Mouse (Mus musculus) stomach, postnatal 0 days (tissue): ENCODE data around the gene Harbi1. TPM values are rescaled to one million over a fixed set of nuclear protein-coding genes. Genes with fewer than 3 reads are reported as not detected.

Experiments used
- ATAC-seq: fragments of 200-750 bp; cut with Nextera tagmentation; 2 replicates; pipeline ENCODE4 v1.8.0; 2017; ENCODE audit not compliant: low FRiP score, low TSS enrichment
- DNase-seq: peaks from one replicate; pipeline ENCODE4 v3.0.0-alpha.2; 2016; ENCODE audit warnings: low spot score
- H3K27ac ChIP-seq: fragments of 300-500 bp; sonication (generic); replicated peaks from 2 replicates; pipeline ENCODE4 v1.5.1; 2014; ENCODE audit warnings: mild to moderate bottlenecking, control low read depth
- H3K27me3 ChIP-seq: fragments of 300-500 bp; sonication (generic); 2 replicates; pipeline ENCODE4 v1.6.1; 2014; ENCODE audit warnings: low read length; ENCODE audit not compliant: control insufficient read depth, insufficient read depth
- H3K36me3 ChIP-seq: fragments of 300-500 bp; sonication (generic); 2 replicates; pipeline ENCODE4 v1.6.1; 2014; ENCODE audit warnings: low read length, mixed read lengths; ENCODE audit not compliant: control insufficient read depth, insufficient read depth
- H3K4me1 ChIP-seq: fragments of 300-500 bp; sonication (generic); replicated peaks from 2 replicates; pipeline ENCODE4 v1.6.1; 2014; ENCODE audit warnings: antibody characterized with exemption; ENCODE audit not compliant: control insufficient read depth, insufficient read depth
- H3K4me2 ChIP-seq: fragments of 300-500 bp; sonication (generic); replicated peaks from 2 replicates; pipeline ENCODE4 v1.6.1; 2014; ENCODE audit warnings: low read depth, mild to moderate bottlenecking, control low read depth, moderate library complexity
- H3K4me3 ChIP-seq: fragments of 300-500 bp; sonication (generic); 2 replicates; pipeline ENCODE4 v1.5.1; 2014; ENCODE audit warnings: low read depth, low read length, control low read depth
- H3K9ac ChIP-seq: fragments of 300-500 bp; sonication (generic); 2 replicates; pipeline ENCODE4 v1.6.1; 2014; ENCODE audit warnings: mild to moderate bottlenecking, low read length, control low read depth, mixed read lengths
- H3K9me3 ChIP-seq: fragments of 300-500 bp; sonication (generic); 2 replicates; pipeline ENCODE4 v1.6.1; 2016; ENCODE audit warnings: low read length; ENCODE audit not compliant: control insufficient read depth
- CTCF ChIP-seq: IDR thresholded peaks from 2 replicates; pipeline ENCODE4 v1.5.1; 2016; ENCODE audit warnings: antibody characterized with exemption, low read depth, mild to moderate bottlenecking, moderate library complexity
- EP300 ChIP-seq: optimal IDR thresholded peaks from 2 replicates; pipeline ENCODE3; 2016; ENCODE audit warnings: antibody characterized with exemption
- WGBS: fragments of 180-500 bp; shearing (Covaris S2); extraction: QIAGEN DNeasy Blood & Tissue Kit; methylation state at CpG from one replicate; pipeline ENCODE4 v1.1.7; 2014; 5-methylcytosine and 5-hydroxymethylcytosine counted together
- polyA plus RNA-seq: library from polyadenylated mRNA; unstranded; fragments of >200 nt; fragmentation: Nextera tagmentation; extraction: Ambion mirVana; gene quantifications from 2 replicates; pipeline ENCODE4 v1.2.1, GENCODE M21; 2015

Gene Harbi1
- polyA plus RNA-seq, 1 experiment from 2014 or later = 10.5 TPM

GRCm38 (mm10) chr2:91670038-91670437 lies 40.6 kb upstream of the Harbi1 start:
- Histone ChIP-seq H3K9ac (no peak overlapping the region), H3K27ac (no peak overlapping the region), H3K36me3 (peaks cover 41% of the 10 kb centered on the region), H3K27me3 (no peaks in the 10 kb centered on the region), H3K9me3 (no peaks in the 10 kb centered on the region), H3K4me3 (no peak overlapping the region), H3K4me2 (no peak overlapping the region), H3K4me1 (no peaks in the 10 kb centered on the region)
- no peak for TF ChIP-seq CTCF
- no peak for TF ChIP-seq EP300
- WGBS = 79% methylated on average over 6 of the region's 6 CpGs
- DNase-seq = no peak
- no peak for ATAC-seq

- H3K27ac ChIP-seq = no peak overlapping the region
Observed at GRCm38 (mm10) chr2:91673587-91673986, 37.1 kb upstream of the Harbi1 start.

GRCm38 (mm10) chr2:91674895-91675294 lies 35.8 kb upstream of the Harbi1 start:
- Histone ChIP-seq H3K27ac (no peak overlapping the region), H3K36me3 (peaks cover 38% of the 10 kb centered on the region), H3K9me3 (no peaks in the 10 kb centered on the region), H3K4me1 (no peaks in the 10 kb centered on the region), H3K4me3 (no peak overlapping the region), H3K4me2 (no peak overlapping the region), H3K27me3 (no peaks in the 10 kb centered on the region), H3K9ac (no peak overlapping the region)
- DNase-seq = no peak
- peak; percentile 5; the same call in 1 of the 2 replicates for TF ChIP-seq CTCF
- TF ChIP-seq EP300 = no peak
- WGBS = 89% methylated on average over 5 of the region's 5 CpGs
- ATAC-seq = no peak

More at GRCm38 (mm10) chr2:91673587-91673986, 37.1 kb upstream of the Harbi1 start:
- no peaks in the 10 kb centered on the region for H3K27me3 ChIP-seq
- 93% methylated on average over 2 of the region's 2 CpGs for WGBS
- no peaks in the 10 kb centered on the region for H3K4me1 ChIP-seq
- DNase-seq = no peak
- no peak overlapping the region for H3K9ac ChIP-seq
- no peak overlapping the region for H3K4me3 ChIP-seq
- no peak overlapping the region for H3K4me2 ChIP-seq
- TF ChIP-seq CTCF (no peak), EP300 (no peak)
- peaks cover 47% of the 10 kb centered on the region for H3K36me3 ChIP-seq
- ATAC-seq = no peak
- no peaks in the 10 kb centered on the region for H3K9me3 ChIP-seq

GRCm38 (mm10) chr2:91676420-91676819 lies 34.2 kb upstream of the Harbi1 start:
- H3K9me3 ChIP-seq = no peaks in the 10 kb centered on the region
- peaks cover 30% of the 10 kb centered on the region for H3K36me3 ChIP-seq
- H3K9ac ChIP-seq = no peak overlapping the region
- no peak overlapping the region for H3K27ac ChIP-seq
- WGBS = 77% methylated on average over 2 of the region's 2 CpGs
- no peak overlapping the region for H3K4me3 ChIP-seq
- no peak overlapping the region for H3K4me2 ChIP-seq
- ATAC-seq = no peak
- no peak for TF ChIP-seq CTCF
- TF ChIP-seq EP300 = no peak
- H3K27me3 ChIP-seq = no peaks in the 10 kb centered on the region
- H3K4me1 ChIP-seq = no peaks in the 10 kb centered on the region
- no peak for DNase-seq

GRCm38 (mm10) chr2:91676961-91677360 lies 33.7 kb upstream of the Harbi1 start:
- Histone ChIP-seq H3K4me1 (no peaks in the 10 kb centered on the region), H3K4me2 (no peak overlapping the region), H3K9me3 (no peaks in the 10 kb centered on the region), H3K4me3 (no peak overlapping the region), H3K9ac (no peak overlapping the region), H3K36me3 (peaks cover 31% of the 10 kb centered on the region), H3K27ac (no peak overlapping the region), H3K27me3 (no peaks in the 10 kb centered on the region)
- ATAC-seq (no peak), DNase-seq (no peak)
- TF ChIP-seq EP300 (no peak), CTCF (no peak)

- 47% methylated on average over 4 of the region's 4 CpGs for WGBS
- peak; percentile 71 for ATAC-seq
Observed at GRCm38 (mm10) chr2:91682850-91683249, 27.8 kb upstream of the Harbi1 start.

More at GRCm38 (mm10) chr2:91682850-91683249, 27.8 kb upstream of the Harbi1 start:
- peak; percentile 66 for DNase-seq
- Histone ChIP-seq H3K27me3 (no peaks in the 10 kb centered on the region), H3K9ac (no peak overlapping the region), H3K27ac (0 out of 2 replicates have a peak overlapping the region, but pooled peaks have one; percentile 63), H3K4me1 (no peaks in the 10 kb centered on the region), H3K4me2 (no peak overlapping the region), H3K4me3 (no peak overlapping the region), H3K9me3 (no peaks in the 10 kb centered on the region), H3K36me3 (peaks cover 18% of the 10 kb centered on the region)
- TF ChIP-seq CTCF (peak; percentile 77), EP300 (no peak)
